Mouse (Mus musculus) E14TG2a.4 (cell line): ENCODE results near the gene Gsg1l.

Experiments
- H3K27me3 ChIP-seq: 2 replicates; pipeline ENCODE4 v1.6.1; 2014; ENCODE audit warnings: low read length, control low read depth; ENCODE audit not compliant: insufficient read depth
- H3K36me3 ChIP-seq: 2 replicates; pipeline ENCODE4 v1.6.1; 2014; ENCODE audit warnings: low read length, control low read depth; ENCODE audit not compliant: insufficient read depth
- H3K4me1 ChIP-seq: replicated peaks from 2 replicates; pipeline ENCODE4 v1.6.1; 2014; ENCODE audit warnings: low read depth, low read length, control low read depth
- H3K4me3 ChIP-seq: replicated peaks from 2 replicates; pipeline ENCODE4 v1.5.1; 2014; ENCODE audit warnings: mild to moderate bottlenecking, low read length
- H3K9me3 ChIP-seq: 2 replicates; pipeline ENCODE4 v1.6.1; 2014; ENCODE audit warnings: low read length, control low read depth
- CTCF ChIP-seq: conservative IDR thresholded peaks from 2 replicates; pipeline ENCODE4 v1.5.1; 2014; ENCODE audit warnings: low read length
- NANOG ChIP-seq: IDR thresholded peaks from 2 replicates; pipeline ENCODE4 v1.6.1; 2014; ENCODE audit warnings: borderline replicate concordance, low read length, mixed read lengths
- POU5F1 ChIP-seq: IDR thresholded peaks from 2 replicates; pipeline ENCODE4 v1.6.1; 2014; ENCODE audit warnings: low read length, borderline replicate concordance

Gsg1l gene

DNA sequence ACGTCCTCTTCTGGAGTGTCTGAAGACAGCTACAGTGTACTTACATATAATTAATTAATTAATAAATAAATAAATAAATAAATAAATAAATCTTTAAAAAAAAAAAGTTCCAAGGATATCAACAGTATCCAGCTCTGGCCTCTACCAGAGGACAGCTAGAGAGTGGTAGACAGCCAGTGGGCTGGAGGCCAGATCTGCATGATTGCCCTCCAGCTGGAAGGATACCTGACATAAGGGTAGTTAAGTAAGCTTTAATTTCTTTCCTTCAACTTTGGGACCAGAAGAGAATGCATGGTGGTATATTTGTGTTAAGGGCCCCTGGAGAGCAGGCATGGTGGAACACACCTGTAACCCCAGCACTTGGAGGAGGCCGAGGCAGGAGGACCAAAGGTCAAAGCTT, 17.6 kb upstream of the Gsg1l start:
- no peaks in the 10 kb centered on the region for H3K27me3 ChIP-seq
- peaks cover 88% of the 10 kb centered on the region for H3K36me3 ChIP-seq
- H3K4me3 ChIP-seq, result no peak overlapping the region
- TF ChIP-seq CTCF, result no peak
- no peak for TF ChIP-seq NANOG
- no peak for TF ChIP-seq POU5F1
- H3K4me1 ChIP-seq, result peaks cover 10% of the 10 kb centered on the region
- H3K9me3 ChIP-seq, result no peaks in the 10 kb centered on the region

DNA sequence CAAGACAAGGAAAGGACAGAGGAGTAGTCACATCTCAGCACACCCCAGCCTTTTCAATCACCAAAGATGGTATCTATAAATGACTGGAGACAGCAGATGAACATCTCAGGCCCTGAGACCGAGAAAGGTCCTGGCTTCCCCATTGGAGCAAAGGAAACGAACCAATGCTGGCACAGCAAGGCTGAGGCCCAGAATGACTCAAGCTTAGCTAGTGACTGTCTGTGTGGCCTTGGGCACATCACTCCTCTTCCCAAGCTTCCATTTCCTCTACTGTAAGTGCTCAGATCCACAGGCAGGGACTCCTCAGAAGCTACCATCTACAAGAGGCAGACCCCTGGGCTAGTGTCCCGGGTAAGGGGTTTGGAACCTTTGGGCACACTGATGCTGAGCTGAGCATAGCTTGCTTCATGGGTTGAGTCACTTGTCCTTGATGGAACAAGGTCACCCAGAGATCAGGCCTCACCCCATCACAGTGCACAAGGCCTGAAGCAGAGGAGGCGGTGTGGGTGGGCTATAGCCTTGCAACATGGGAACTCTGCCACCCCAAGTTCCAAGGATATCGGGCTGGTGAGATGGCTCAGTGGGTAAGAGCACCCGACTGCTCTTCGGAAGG, 17.1 kb upstream of the Gsg1l start:
- no peaks in the 10 kb centered on the region for H3K9me3 ChIP-seq
- H3K4me3 ChIP-seq, result no peak overlapping the region
- peaks cover 82% of the 10 kb centered on the region for H3K36me3 ChIP-seq
- H3K4me1 ChIP-seq, result peaks cover 11% of the 10 kb centered on the region
- TF ChIP-seq POU5F1 (no peak), CTCF (no peak), NANOG (no peak)
- no peaks in the 10 kb centered on the region for H3K27me3 ChIP-seq

DNA sequence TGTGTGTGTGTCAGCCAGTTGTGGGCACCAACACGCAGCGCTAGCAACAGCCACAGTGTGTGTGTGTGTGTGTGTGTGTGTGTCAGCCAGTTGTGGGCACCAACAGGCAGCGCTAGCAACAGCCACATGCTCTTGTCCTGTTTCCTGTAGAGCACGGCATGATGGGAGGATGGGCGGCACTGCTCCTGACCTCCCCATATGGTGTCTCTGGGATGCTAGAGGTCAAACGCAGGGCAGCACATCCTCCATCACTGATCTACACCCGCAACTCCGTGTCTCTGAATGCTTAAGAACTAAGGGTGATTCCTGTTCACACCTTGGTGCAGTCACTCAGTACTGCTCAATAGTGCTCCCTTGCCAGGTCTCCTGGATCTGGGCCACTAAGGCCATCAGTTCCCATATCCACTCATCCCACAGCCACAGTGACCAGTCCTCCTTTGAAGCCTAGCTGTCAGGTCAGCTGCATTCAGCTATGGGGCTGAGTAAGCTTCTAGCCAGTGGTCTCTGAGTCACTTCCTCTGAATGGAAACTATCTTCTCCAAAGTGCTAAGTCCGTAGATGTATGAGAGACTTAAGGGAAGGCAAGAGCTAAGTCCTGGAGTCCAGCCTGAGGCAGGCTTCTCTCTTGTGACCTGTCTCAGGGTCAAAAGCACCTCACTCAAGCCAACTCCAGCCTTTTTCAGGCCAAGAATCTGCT, 15.2 kb upstream of the Gsg1l start:
- H3K4me1 ChIP-seq, result peaks cover 20% of the 10 kb centered on the region

DNA sequence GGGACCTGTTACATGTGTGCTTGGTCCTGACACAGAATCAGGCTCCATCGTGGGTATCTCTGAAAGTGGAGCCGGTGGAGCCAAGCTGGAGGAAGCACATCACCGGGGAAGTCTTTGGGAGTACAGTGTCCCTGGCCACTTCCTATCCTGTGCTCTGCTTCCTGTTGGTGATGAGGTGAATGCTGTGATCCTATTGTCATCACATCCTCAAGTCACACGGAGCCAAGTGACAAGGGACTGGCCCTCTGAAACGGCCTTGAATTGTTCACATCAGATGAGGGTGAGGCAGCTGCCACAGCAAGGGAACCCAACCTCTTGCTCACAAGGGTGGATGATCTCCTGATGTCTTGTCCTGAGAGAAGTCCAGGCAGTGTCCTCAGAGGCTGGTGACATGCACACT, 14.4 kb upstream of the Gsg1l start:
- H3K36me3 ChIP-seq, result peaks cover 57% of the 10 kb centered on the region
- H3K9me3 ChIP-seq, result no peaks in the 10 kb centered on the region
- no peak for TF ChIP-seq POU5F1
- TF ChIP-seq NANOG, result no peak
- no peak for TF ChIP-seq CTCF
- H3K27me3 ChIP-seq, result no peaks in the 10 kb centered on the region
- H3K4me3 ChIP-seq, result no peak overlapping the region
- peaks cover 20% of the 10 kb centered on the region for H3K4me1 ChIP-seq

More for the DNA sequence above, 15.2 kb upstream of the Gsg1l start:
- TF ChIP-seq CTCF, result no peak
- no peak overlapping the region for H3K4me3 ChIP-seq
- H3K27me3 ChIP-seq, result no peaks in the 10 kb centered on the region
- H3K36me3 ChIP-seq, result peaks cover 64% of the 10 kb centered on the region
- no peaks in the 10 kb centered on the region for H3K9me3 ChIP-seq

DNA sequence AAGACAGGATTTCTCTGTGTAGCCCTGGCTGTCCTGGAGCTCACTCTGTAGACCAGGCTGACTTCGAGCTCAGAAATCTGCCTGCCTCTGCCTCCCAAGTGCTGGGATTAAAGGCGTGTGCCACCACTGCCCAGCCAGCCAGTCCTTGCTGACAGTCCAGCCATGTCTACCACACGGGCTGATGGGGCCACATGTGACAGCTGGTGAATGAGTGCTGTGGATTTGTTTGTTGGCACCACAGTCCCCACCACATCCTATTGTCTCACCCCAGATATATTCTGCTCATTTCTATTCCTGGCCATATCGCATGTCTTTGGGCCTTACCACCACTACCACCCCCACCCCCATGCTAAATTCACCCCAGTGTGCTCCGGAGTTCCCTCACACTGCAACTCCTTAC, 12.5 kb upstream of the Gsg1l start:
- Histone ChIP-seq H3K27me3 (no peaks in the 10 kb centered on the region), H3K9me3 (no peaks in the 10 kb centered on the region), H3K36me3 (peaks cover 38% of the 10 kb centered on the region), H3K4me1 (peaks cover 20% of the 10 kb centered on the region), H3K4me3 (no peak overlapping the region)
- TF ChIP-seq POU5F1, result no peak

DNA sequence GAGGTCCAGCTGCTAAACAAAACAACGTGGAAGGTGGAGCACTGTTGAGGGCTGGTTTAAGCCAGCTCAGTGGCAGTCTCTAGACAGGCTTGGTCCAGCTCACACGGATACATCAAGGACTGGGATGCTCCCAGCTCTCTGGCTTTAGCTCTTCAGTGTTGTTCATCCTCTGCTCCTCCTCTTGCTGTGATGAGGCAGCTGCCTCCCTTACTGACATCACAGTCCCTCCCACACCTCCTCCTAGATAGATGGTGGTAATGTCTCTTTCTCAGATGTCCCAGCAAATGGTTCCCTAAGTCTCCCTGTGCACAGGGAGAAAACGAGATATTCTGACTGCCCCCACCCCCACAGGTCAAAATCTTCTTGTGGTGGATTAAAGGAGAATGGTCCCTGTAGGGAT, 11.0 kb upstream of the Gsg1l start:
- TF ChIP-seq CTCF (no peak), POU5F1 (no peak), NANOG (no peak)
- H3K27me3 ChIP-seq, result no peaks in the 10 kb centered on the region
- peaks cover 24% of the 10 kb centered on the region for H3K36me3 ChIP-seq
- no peak overlapping the region for H3K4me3 ChIP-seq
- no peaks in the 10 kb centered on the region for H3K9me3 ChIP-seq
- H3K4me1 ChIP-seq, result peaks cover 20% of the 10 kb centered on the region

DNA sequence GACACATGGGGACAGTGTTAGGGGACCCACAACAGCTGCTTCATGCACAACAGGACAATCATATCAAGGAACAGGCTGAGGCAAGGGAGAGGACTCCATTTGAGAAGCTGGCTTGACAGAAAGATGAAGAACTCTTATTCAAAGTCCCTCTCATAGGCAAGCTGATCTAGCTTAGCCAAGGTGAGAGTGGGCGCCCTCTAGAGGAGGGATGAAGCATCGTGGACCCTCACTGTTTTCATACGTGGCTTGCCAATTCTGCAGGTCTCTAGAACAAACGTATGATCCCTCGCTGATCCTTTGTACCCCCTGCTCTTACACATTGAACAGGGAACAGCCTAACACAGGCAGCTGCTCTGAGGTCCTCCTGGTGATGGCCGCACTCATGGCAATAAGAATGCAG, 7.6 kb upstream of the Gsg1l start:
- no peaks in the 10 kb centered on the region for H3K36me3 ChIP-seq
- no peaks in the 10 kb centered on the region for H3K9me3 ChIP-seq
- no peak for TF ChIP-seq NANOG
- peak; percentile 94 for TF ChIP-seq CTCF
- no peak for TF ChIP-seq POU5F1
- peaks cover 14% of the 10 kb centered on the region; the same call in 1 of the 2 replicates for H3K4me1 ChIP-seq
- H3K27me3 ChIP-seq, result peaks cover 23% of the 10 kb centered on the region
- H3K4me3 ChIP-seq, result no peak overlapping the region

DNA sequence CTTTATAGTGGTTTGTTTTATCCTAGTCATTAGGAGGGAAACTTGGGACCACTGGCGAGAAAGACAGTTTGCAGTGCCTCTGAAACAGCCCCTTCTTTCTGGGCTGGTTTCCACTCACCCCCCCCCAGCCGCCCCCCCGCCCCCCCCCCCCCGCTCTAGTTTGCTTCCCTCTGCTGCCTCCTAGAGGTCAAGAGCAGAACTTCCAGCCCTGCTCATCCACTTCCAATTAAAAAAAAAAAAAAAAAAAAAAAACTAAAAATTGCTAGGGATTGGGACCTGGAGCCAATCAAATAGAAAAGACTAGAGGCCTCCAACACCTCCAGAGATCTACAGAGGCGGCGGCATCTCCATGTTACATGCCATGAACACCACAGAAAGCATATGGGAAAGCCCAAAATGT, 5.9 kb upstream of the Gsg1l start:
- no peak overlapping the region for H3K4me3 ChIP-seq
- peaks cover 39% of the 10 kb centered on the region for H3K27me3 ChIP-seq
- peaks cover 15% of the 10 kb centered on the region for H3K4me1 ChIP-seq
- no peaks in the 10 kb centered on the region for H3K9me3 ChIP-seq
- no peak for TF ChIP-seq POU5F1
- peak; percentile 42 for TF ChIP-seq CTCF
- no peak for TF ChIP-seq NANOG
- H3K36me3 ChIP-seq, result no peaks in the 10 kb centered on the region

DNA sequence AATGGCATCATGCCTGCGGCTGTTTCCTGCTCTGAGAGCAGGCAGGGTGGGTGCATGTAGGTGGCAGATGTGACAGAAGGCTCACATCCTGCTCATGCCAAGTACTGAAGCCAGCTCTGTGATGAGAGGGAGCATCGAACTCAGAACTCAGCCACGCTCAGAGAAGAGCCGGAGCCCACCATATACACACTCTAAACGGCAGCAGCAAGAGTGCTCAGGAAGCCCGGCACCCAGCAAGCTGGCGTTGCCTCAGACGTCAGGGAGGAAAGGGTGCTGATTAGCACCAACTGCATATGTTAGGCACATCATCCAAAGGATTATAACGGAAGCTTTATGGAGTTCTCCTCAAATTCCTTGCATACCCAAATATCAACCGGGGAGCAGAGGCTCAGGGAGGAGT, 5.4 kb upstream of the Gsg1l start:
- Histone ChIP-seq H3K9me3 (no peaks in the 10 kb centered on the region), H3K27me3 (peaks cover 44% of the 10 kb centered on the region), H3K4me3 (no peak overlapping the region), H3K4me1 (peaks cover 18% of the 10 kb centered on the region), H3K36me3 (no peaks in the 10 kb centered on the region)
- no peak for TF ChIP-seq POU5F1
- no peak for TF ChIP-seq CTCF
- no peak for TF ChIP-seq NANOG
